Mouse (Mus musculus) stomach, embryonic 15.5 days (tissue): ENCODE data around the gene Mrpl33. TPM values are rescaled to one million over a fixed set of nuclear protein-coding genes. Genes with fewer than 3 reads are reported as not detected.
"Not testable (repeated sequence)": the region's sequence is repeated elsewhere in the genome, so short reads cannot be mapped to it uniquely, and the experiment has no call there.

Source experiments
- ATAC-seq: fragments of 200-750 bp; cut with Nextera tagmentation; 2 replicates; pipeline ENCODE4 v1.8.0; 2017; ENCODE audit warnings: low read depth, moderate number of reproducible peaks, moderate TSS enrichment; ENCODE audit not compliant: insufficient read depth, low FRiP score
- H3K27ac ChIP-seq: fragments of 300-500 bp; sonication (generic); 2 replicates; pipeline ENCODE4 v1.5.1; 2015; ENCODE audit warnings: mild to moderate bottlenecking, inconsistent platforms
- H3K27me3 ChIP-seq: fragments of 300-500 bp; sonication (generic); replicated peaks from 2 replicates; pipeline ENCODE4 v1.6.1; 2015; ENCODE audit warnings: inconsistent platforms
- H3K36me3 ChIP-seq: fragments of 300-500 bp; sonication (generic); 2 replicates; pipeline ENCODE4 v1.6.1; 2015; ENCODE audit warnings: inconsistent platforms
- H3K4me1 ChIP-seq: fragments of 300-500 bp; sonication (generic); 2 replicates; pipeline ENCODE4 v1.6.1; 2015; ENCODE audit warnings: inconsistent platforms
- H3K4me2 ChIP-seq: fragments of 300-500 bp; sonication (generic); 2 replicates; pipeline ENCODE4 v1.6.1; 2015; ENCODE audit warnings: mild to moderate bottlenecking, inconsistent platforms
- H3K4me3 ChIP-seq: fragments of 300-500 bp; sonication (generic); replicated peaks from 2 replicates; pipeline ENCODE4 v1.5.1; 2015; ENCODE audit warnings: inconsistent platforms
- H3K9ac ChIP-seq: fragments of 300-500 bp; sonication (generic); 2 replicates; pipeline ENCODE4 v1.6.1; 2015; ENCODE audit warnings: inconsistent platforms
- H3K9me3 ChIP-seq: fragments of 300-500 bp; sonication (generic); 2 replicates; pipeline ENCODE4 v1.6.1; 2016; ENCODE audit warnings: inconsistent platforms
- WGBS: fragments of 180-500 bp; shearing (Covaris S2); methylation state at CpG from one replicate; pipeline ENCODE4 v1.1.7; 2015; 5-methylcytosine and 5-hydroxymethylcytosine counted together
- polyA plus RNA-seq: library from polyadenylated mRNA; unstranded; fragments of >200 nt; fragmentation: Nextera tagmentation; extraction: Ambion mirVana; gene quantifications from 2 replicates; pipeline ENCODE4 v1.2.1, GENCODE M21; 2015

The Mrpl33 gene
- polyA plus RNA-seq, 1 experiment from 2014 or later = 347 TPM

GRCm38 (mm10) chr5:31573722-31574121 is 23.0 kb upstream of the Mrpl33 start:
- 88% methylated on average over 3 of the region's 3 CpGs for WGBS
- no peak for ATAC-seq
- H3K27ac ChIP-seq = no peak overlapping the region

GRCm38 (mm10) chr5:31576539-31576975 is 20.2 kb upstream of the Mrpl33 start:
- H3K36me3 ChIP-seq = no peaks in the 10 kb centered on the region
- no peak overlapping the region for H3K4me2 ChIP-seq
- no peaks in the 10 kb centered on the region for H3K9me3 ChIP-seq
- H3K4me3 ChIP-seq = no peak overlapping the region
- no peak overlapping the region for H3K27ac ChIP-seq
- no peak overlapping the region for H3K9ac ChIP-seq
- WGBS = 65% methylated on average over 7 of the region's 7 CpGs
- H3K27me3 ChIP-seq = no peaks in the 10 kb centered on the region
- 0 out of 2 replicates have a peak, but pooled peaks have one; percentile 63 for ATAC-seq
- 0 out of 2 replicates have a peak, but pooled peaks cover 2% of the 10 kb centered on the region for H3K4me1 ChIP-seq

More at GRCm38 (mm10) chr5:31573722-31574121, 23.0 kb upstream of the Mrpl33 start:
- H3K4me1 ChIP-seq = peaks cover 11% of the 10 kb centered on the region
- H3K36me3 ChIP-seq = no peaks in the 10 kb centered on the region
- H3K9me3 ChIP-seq = no peaks in the 10 kb centered on the region
- H3K4me3 ChIP-seq = no peak overlapping the region
- H3K9ac ChIP-seq = no peak overlapping the region
- H3K27me3 ChIP-seq = no peaks in the 10 kb centered on the region
- H3K4me2 ChIP-seq = no peak overlapping the region

GRCm38 (mm10) chr5:31581263-31581662 is 15.5 kb upstream of the Mrpl33 start:
- no peak overlapping the region for H3K9ac ChIP-seq
- no peak for ATAC-seq
- H3K36me3 ChIP-seq = no peaks in the 10 kb centered on the region
- H3K4me3 ChIP-seq = no peak overlapping the region
- no peaks in the 10 kb centered on the region for H3K9me3 ChIP-seq
- no peaks in the 10 kb centered on the region for H3K4me1 ChIP-seq
- H3K4me2 ChIP-seq = no peak overlapping the region
- WGBS = 66% methylated on average over 6 of the region's 6 CpGs
- no peaks in the 10 kb centered on the region for H3K27me3 ChIP-seq
- no peak overlapping the region for H3K27ac ChIP-seq

GRCm38 (mm10) chr5:31581932-31582331 is 14.8 kb upstream of the Mrpl33 start:
- Histone ChIP-seq H3K4me3 (no peak overlapping the region), H3K9ac (no peak overlapping the region), H3K9me3 (no peaks in the 10 kb centered on the region), H3K27me3 (no peaks in the 10 kb centered on the region), H3K27ac (no peak overlapping the region), H3K36me3 (no peaks in the 10 kb centered on the region), H3K4me1 (no peaks in the 10 kb centered on the region), H3K4me2 (no peak overlapping the region)
- 73% methylated on average over 3 of the region's 3 CpGs for WGBS
- ATAC-seq = no peak

- no peaks in the 10 kb centered on the region for H3K9me3 ChIP-seq
- no peak overlapping the region for H3K4me2 ChIP-seq
- H3K4me1 ChIP-seq = no peaks in the 10 kb centered on the region
- H3K4me3 ChIP-seq = no peak overlapping the region
- no peak for ATAC-seq
- no peaks in the 10 kb centered on the region for H3K36me3 ChIP-seq
- H3K9ac ChIP-seq = no peak overlapping the region
- H3K27me3 ChIP-seq = no peaks in the 10 kb centered on the region
- no peak overlapping the region for H3K27ac ChIP-seq
- WGBS = 82% methylated on average over 2 of the region's 2 CpGs
These were observed 13.5 kb upstream of the Mrpl33 start for GRCm38 (mm10) chr5:31583261-31583660.

GRCm38 (mm10) chr5:31585526-31585925 is 11.2 kb upstream of the Mrpl33 start:
- H3K4me3 ChIP-seq = no peak overlapping the region
- no peak overlapping the region for H3K27ac ChIP-seq
- H3K9ac ChIP-seq = no peak overlapping the region
- 85% methylated on average over 4 of the region's 4 CpGs for WGBS
- no peaks in the 10 kb centered on the region for H3K27me3 ChIP-seq
- ATAC-seq = no peak
- H3K4me1 ChIP-seq = 0 out of 2 replicates have a peak, but pooled peaks cover 3% of the 10 kb centered on the region
- H3K9me3 ChIP-seq = no peaks in the 10 kb centered on the region
- no peak overlapping the region for H3K4me2 ChIP-seq
- H3K36me3 ChIP-seq = no peaks in the 10 kb centered on the region

GRCm38 (mm10) chr5:31588016-31588415 is 8.7 kb upstream of the Mrpl33 start:
- no peak overlapping the region for H3K4me2 ChIP-seq
- no peak overlapping the region for H3K9ac ChIP-seq
- no peaks in the 10 kb centered on the region for H3K27me3 ChIP-seq
- no peak overlapping the region for H3K4me3 ChIP-seq
- no peaks in the 10 kb centered on the region for H3K9me3 ChIP-seq
- no peak for ATAC-seq
- no peaks in the 10 kb centered on the region for H3K36me3 ChIP-seq
- no peak overlapping the region for H3K27ac ChIP-seq
- WGBS = 75% methylated on average over 2 of the region's 2 CpGs
- 0 out of 2 replicates have a peak, but pooled peaks cover 3% of the 10 kb centered on the region for H3K4me1 ChIP-seq

- not testable (repeated sequence) for H3K27me3 ChIP-seq, H3K4me2 ChIP-seq, H3K4me1 ChIP-seq, H3K27ac ChIP-seq, H3K9ac ChIP-seq, H3K36me3 ChIP-seq, H3K9me3 ChIP-seq, ATAC-seq, H3K4me3 ChIP-seq
- 87% methylated on average over 8 of the region's 8 CpGs for WGBS
These were observed 8.1 kb upstream of the Mrpl33 start for GRCm38 (mm10) chr5:31588672-31589071.

GRCm38 (mm10) chr5:31589711-31590319 is 6.9 kb upstream of the Mrpl33 start:
- Histone ChIP-seq H3K27ac (no peak overlapping the region), H3K4me3 (no peak overlapping the region), H3K9me3 (no peaks in the 10 kb centered on the region), H3K4me1 (0 out of 2 replicates have a peak, but pooled peaks cover 3% of the 10 kb centered on the region), H3K36me3 (no peaks in the 10 kb centered on the region), H3K4me2 (no peak overlapping the region), H3K9ac (no peak overlapping the region), H3K27me3 (no peaks in the 10 kb centered on the region)
- ATAC-seq = peak; percentile 50; the same call in 1 of the 2 replicates
- WGBS = 66% methylated on average over 14 of the region's 14 CpGs

GRCm38 (mm10) chr5:31591122-31591521 is 5.6 kb upstream of the Mrpl33 start:
- no peak overlapping the region for H3K4me3 ChIP-seq
- H3K36me3 ChIP-seq = no peaks in the 10 kb centered on the region
- 91% methylated on average over 7 of the region's 7 CpGs for WGBS
- no peaks in the 10 kb centered on the region for H3K27me3 ChIP-seq
- no peak overlapping the region for H3K9ac ChIP-seq
- H3K4me2 ChIP-seq = no peak overlapping the region
- H3K4me1 ChIP-seq = peaks cover 6% of the 10 kb centered on the region; the same call in 1 of the 2 replicates
- no peak for ATAC-seq
- no peaks in the 10 kb centered on the region for H3K9me3 ChIP-seq
- H3K27ac ChIP-seq = no peak overlapping the region

- Histone ChIP-seq H3K4me3 (no peak overlapping the region), H3K36me3 (no peaks in the 10 kb centered on the region), H3K4me1 (peaks cover 6% of the 10 kb centered on the region; the same call in 1 of the 2 replicates), H3K9me3 (no peaks in the 10 kb centered on the region), H3K27ac (peak overlapping the region; percentile 83), H3K27me3 (no peaks in the 10 kb centered on the region), H3K4me2 (peak overlapping the region; percentile 53), H3K9ac (no peak overlapping the region)
- ATAC-seq = no peak
- 68% methylated on average over 4 of the region's 4 CpGs for WGBS
These were observed 867 bp upstream of the Mrpl33 start for GRCm38 (mm10) chr5:31595868-31596267.

- 64% methylated on average over 6 of the region's 6 CpGs for WGBS
- peak overlapping the region; percentile 31 for H3K4me3 ChIP-seq
- no peaks in the 10 kb centered on the region for H3K9me3 ChIP-seq
- H3K27ac ChIP-seq = peak overlapping the region; percentile 83
- H3K36me3 ChIP-seq = no peaks in the 10 kb centered on the region
- no peak for ATAC-seq
- peak overlapping the region; percentile 53 for H3K4me2 ChIP-seq
- no peaks in the 10 kb centered on the region for H3K27me3 ChIP-seq
- no peak overlapping the region for H3K9ac ChIP-seq
- peaks cover 9% of the 10 kb centered on the region; the same call in 1 of the 2 replicates for H3K4me1 ChIP-seq
These were observed 752 bp downstream of the Mrpl33 start for GRCm38 (mm10) chr5:31597430-31597944.
